Mouse (Mus musculus): ENCODE results near the gene Litaf.

- no peak for TF ChIP-seq POLR2A (IDR thresholded peaks at IDR 0.05; ENCODE audit: control insufficient read depth, extremely low read depth, insufficient read depth, low read length, poor library complexity)
- no peak for TF ChIP-seq CTCF (IDR thresholded peaks at IDR 0.05; ENCODE audit: borderline replicate concordance, control insufficient read depth, extremely low read depth, insufficient read depth, low read length, poor library complexity)
These were observed 149.7 kb downstream of the Litaf start for GRCm38 (mm10) chr16:10916271-10916670.

Measured in thymus, adult 2 months (tissue).